Mouse (Mus musculus): ENCODE measurements around the gene Olfr785. TPM values are rescaled to one million over a fixed set of nuclear protein-coding genes. Genes with fewer than 3 reads are reported as not detected.
"Not testable (repeated sequence)": the region's sequence is repeated elsewhere in the genome, so short reads cannot be mapped to it uniquely, and the experiment has no call there.

Olfr785 gene
- total RNA-seq (2021): not detected
- long read RNA-seq, experiment 1: 0 reads
- long read RNA-seq, experiment 2: 0 reads

DNA sequence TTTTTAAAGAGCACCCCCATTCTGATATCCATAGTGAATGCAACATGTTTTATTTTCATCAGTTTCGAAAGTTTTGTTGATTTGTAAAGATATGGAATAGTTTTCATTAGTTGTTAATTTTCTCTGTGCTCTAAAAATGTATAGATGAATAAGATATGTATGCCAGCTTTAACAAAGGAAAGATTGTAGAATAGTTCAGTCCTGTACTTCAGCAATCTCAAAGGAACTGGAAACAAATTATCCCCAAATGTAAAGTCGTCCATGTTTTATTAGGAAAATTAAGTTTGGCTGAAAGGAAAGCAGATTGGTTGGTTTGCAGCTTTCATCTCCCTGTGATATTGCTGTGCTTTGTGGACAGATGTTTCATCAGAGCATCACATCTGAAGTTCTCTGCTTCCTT lies at the start of gene Olfr785:
Gene Olfr785, plus strand, starts transcription at position 301 of the 400 bp plus-strand sequence.
- no peak for DNase-seq

DNA sequence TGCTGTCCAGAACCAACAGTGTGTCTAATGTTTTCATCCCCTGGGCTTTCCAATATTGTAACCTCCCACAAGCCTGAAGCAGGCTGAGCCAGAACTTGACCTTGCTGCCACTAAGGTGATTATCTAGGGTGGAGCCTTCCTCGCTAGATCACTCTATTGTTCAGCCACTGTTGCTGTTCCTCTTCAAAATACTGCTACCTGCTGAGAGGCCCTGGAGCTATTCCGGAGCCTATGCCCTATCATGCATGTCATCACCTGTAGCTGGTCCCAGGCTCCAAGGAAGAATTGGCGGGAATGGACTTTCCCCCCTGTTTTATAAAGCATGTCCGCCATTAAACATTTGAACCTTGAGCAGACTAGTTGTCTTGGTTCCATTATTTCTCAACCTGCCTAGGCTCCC lies 48.7 kb upstream of the Olfr785 start:
- DNase-seq: not testable (repeated sequence)

DNA sequence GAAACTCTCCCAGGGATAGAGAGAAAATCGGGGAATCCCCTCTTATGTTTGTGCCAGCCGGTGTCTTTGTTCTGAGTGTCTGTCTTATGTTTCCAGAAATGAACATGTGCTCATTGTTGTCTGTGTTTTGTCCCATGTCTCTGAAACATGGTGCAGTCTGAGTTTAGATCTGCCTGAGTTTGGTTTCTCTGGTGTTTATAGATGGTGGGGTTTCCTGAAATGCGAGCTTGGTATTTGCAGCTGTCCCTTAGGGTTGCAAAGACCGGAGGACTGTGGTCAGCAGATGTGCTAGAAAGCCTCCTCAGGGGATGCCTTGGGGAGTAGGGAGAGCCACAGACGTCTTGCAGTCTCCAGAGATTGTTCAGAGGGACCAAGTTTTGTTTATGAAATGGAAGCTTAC lies 47.9 kb upstream of the Olfr785 start:
- no peak for DNase-seq

DNA sequence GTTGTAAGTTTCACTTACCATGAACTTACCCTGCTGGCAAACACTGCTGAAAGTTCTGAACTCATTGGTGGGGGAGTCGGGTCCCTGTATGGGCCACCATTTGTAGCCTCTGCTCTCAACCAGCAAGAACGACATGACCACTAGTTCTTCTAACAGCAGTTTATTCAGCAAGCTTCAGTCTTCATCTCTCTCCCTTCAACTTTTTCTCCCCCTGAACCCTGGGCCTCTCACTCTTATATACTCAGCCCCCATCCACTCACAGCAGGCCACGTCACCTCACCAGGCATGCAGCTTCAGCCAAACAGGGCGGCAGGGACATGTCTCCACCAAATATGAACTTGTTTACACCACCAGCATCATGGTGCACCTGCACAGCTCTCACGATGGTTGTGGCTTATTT lies 31.2 kb upstream of the Olfr785 start:
- DNase-seq: not testable (repeated sequence)

DNA sequence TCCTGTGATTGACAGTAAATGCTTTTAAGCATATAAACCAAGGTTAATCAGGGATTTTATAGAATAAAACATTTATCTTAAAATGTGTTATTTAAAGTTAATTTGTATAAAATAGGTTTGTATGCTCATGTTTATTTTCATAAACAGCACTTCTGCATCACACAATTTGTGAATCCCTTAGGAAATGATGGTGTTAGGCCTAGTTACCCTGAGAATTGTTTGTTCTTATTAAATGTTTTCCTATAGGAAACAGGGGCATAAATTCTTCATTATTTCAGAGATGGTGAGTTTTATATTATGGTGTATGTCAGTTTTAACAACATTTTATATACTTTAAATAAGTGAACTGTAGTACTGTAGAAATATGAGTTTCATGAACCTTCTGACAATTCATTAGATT lies 21.4 kb upstream of the Olfr785 start, which contains the start of gene Olfr784:
Gene Olfr784, plus strand, starts transcription at position 301 of the 400 bp plus-strand sequence.
- DNase-seq: no peak

DNA sequence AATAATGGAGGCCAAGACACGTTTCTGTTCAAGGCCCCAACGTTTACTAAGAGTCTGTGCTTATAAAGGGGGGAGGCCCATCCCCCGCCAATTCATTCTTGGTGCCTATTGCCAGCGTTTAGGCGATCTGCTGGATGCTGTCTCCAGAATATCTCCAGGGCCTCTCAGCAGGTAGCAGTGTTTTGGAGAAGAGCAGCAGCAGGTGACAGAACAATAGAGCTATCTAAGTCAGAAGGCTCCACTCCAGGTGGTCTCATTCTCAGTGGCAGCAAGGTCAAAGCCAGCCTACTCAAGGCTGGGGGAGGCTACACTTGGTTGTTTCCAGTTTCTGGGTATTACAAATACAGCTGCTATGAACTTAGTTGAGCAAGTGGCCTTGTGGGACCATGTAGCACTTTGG lies 4.3 kb upstream of the Olfr785 start:
- DNase-seq: no peak

DNA sequence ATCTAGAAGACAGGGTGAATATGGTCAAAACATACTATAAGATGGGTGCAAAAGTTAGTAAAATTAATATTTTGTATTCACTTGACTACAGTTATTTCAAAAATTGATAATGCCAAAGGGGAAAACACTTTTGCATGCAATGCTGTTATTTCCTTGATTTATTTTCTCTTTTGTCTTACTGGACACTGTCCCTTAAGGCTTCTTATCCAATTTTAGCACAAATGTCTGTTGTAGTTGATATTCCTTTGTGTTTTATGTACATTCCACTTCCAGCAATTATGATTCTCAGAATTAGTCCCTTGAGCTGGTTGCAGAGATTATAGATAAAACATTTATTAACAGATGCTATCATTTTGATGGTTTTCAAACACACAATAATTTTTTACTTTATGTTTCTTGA lies 21.8 kb downstream of the Olfr785 start, which contains the start of gene Olfr786:
Gene Olfr786, plus strand, starts transcription at position 301 of the 400 bp plus-strand sequence.
- DNase-seq: no peak

Other genes starting within 250 kb of the Olfr785 start
- gene Olfr771, start 240.7 kb upstream of the Olfr785 start, total RNA-seq (2021): not detected
- gene Olfr772, start 227.5 kb upstream of the Olfr785 start, total RNA-seq (2021): not detected
- not detected for gene Olfr773, start 218.0 kb upstream of the Olfr785 start, total RNA-seq (2021)
- not detected for gene Olfr774, start 169.2 kb upstream of the Olfr785 start, total RNA-seq (2021)
- gene Olfr775, start 157.0 kb upstream of the Olfr785 start, total RNA-seq (2021): not detected
- gene Olfr776, start 146.3 kb upstream of the Olfr785 start, total RNA-seq (2021): not detected
- gene Olfr777, start 133.9 kb upstream of the Olfr785 start, total RNA-seq (2021): not detected
- gene Olfr780, start 87.3 kb upstream of the Olfr785 start, total RNA-seq (2021): not detected
- not detected for gene Olfr781, start 76.6 kb upstream of the Olfr785 start, total RNA-seq (2021)
- not detected for gene Olfr782, start 56.6 kb upstream of the Olfr785 start, total RNA-seq (2021)
- not detected for gene Olfr784, start 21.3 kb upstream of the Olfr785 start, total RNA-seq (2021)
- gene Olfr786, start 21.9 kb downstream of the Olfr785 start, total RNA-seq (2021): not detected
- gene Olfr787, start 56.4 kb downstream of the Olfr785 start, total RNA-seq (2021): not detected
- gene Olfr788, start 65.6 kb downstream of the Olfr785 start, total RNA-seq (2021): not detected
- not detected for gene Olfr789, start 79.3 kb downstream of the Olfr785 start, total RNA-seq (2021)
- gene Olfr790, start 93.1 kb downstream of the Olfr785 start, total RNA-seq (2021): not detected
- gene Olfr791, start 116.4 kb downstream of the Olfr785 start, total RNA-seq (2021): not detected
- gene Olfr792, start 133.7 kb downstream of the Olfr785 start, total RNA-seq (2021): not detected
- not detected for gene Olfr794, start 162.2 kb downstream of the Olfr785 start, total RNA-seq (2021)
- gene Olfr796, start 207.1 kb downstream of the Olfr785 start, total RNA-seq (2021): not detected
- not detected for gene Olfr798, start 222.5 kb downstream of the Olfr785 start, total RNA-seq (2021)
- gene Olfr799, start 232.1 kb downstream of the Olfr785 start, total RNA-seq (2021): not detected

Data from heart, adult 18-20 months (tissue).